In the genomic region with DNA sequence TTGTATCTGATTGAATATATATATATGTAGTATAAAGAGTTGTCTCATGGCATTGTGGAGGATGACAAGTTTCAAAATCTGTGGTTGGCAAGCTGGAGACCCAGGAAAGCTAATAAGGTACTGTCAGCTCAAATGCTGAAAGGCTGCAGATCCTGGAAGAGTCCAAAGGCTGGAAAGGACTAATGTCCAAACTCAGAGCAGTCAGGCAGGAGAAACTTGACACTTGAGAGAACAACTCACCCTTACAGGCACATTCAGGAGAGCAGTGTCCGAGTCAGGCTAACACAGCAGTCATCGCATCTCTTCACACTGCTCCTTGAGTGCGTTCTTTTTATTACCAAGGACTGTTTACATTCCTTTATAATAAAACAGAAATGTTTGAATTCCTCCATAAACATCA, we compare ENCODE assay signal across 19 mouse cellular contexts. TPM values are rescaled to one million over a fixed set of nuclear protein-coding genes. Genes with fewer than 3 reads are reported as not detected.
DNase-seq lines count a peak whose midpoint lies in the region; ATAC-seq and TF ChIP-seq lines count a peak whose summit lies in the region.
"Had no signal": no experiment of that assay in that cellular context is flagged by ENCODE, and none has a peak within 500 bp of the region (broad histone marks: within the 10 kb centered on the region; RNA-seq: fewer than 3 reads in every experiment).

No protein-coding gene starts in this region.

- peak overlapping the region; percentile 12; the same call in 1 of the 2 replicates for H3K27ac ChIP-seq in gastrocnemius, adult 2 months
- H3K27ac ChIP-seq in lung, embryonic 14.5 days (ENCODE audit: low read depth): no peak overlapping the region
- 0 out of 2 replicates have a peak overlapping the region, but pooled peaks have one; percentile 2 for H3K27ac ChIP-seq in forebrain, embryonic 15.5 days (replicated peaks)
- no peak overlapping the region for H3K27ac ChIP-seq in thymus, adult 2 months (ENCODE audit: control insufficient read depth, insufficient read depth, low read length)
- H3K27ac ChIP-seq: embryonic facial prominence, embryonic 12.5 days; hindbrain, embryonic 10.5 days; intestine, embryonic 15.5 days; layer of hippocampus, adult 2 months had no signal

- TF ChIP-seq POLR2A in thymus, adult 2 months (IDR thresholded peaks at IDR 0.05; ENCODE audit: control insufficient read depth, extremely low read depth, insufficient read depth, low read length, poor library complexity): no peak

- no peaks in the 10 kb centered on the region for H3K9me3 ChIP-seq in lung, embryonic 14.5 days (ENCODE audit: low read depth, low read length)
- no peaks in the 10 kb centered on the region for H3K9me3 ChIP-seq in forebrain, embryonic 15.5 days
- H3K9me3 ChIP-seq: embryonic facial prominence, embryonic 12.5 days; heart, embryonic 12.5 days; hindbrain, embryonic 10.5 days; intestine, embryonic 15.5 days had no signal

- no peak for DNase-seq in gastrocnemius, adult 2 months
- no peak for DNase-seq in gastrocnemius, postnatal 14 days
- peak; percentile 32 for DNase-seq in lung, embryonic 14.5 days
- no peak for DNase-seq in lung, postnatal 10 days
- peak; percentile 40 to 60 for DNase-seq in kidney, postnatal 36 days
- DNase-seq in thymus, adult 2 months: no peak
- DNase-seq: adrenal gland, postnatal 25 days; cerebellum, postnatal 14 days; heart, postnatal 10 days; lung, postnatal 4 days; right cerebral cortex, postnatal 25 days; spleen, adult 18-20 months had no signal

- ATAC-seq in lung, embryonic 14.5 days (ENCODE audit: insufficient read depth): 0 out of 2 replicates have a peak, but pooled peaks have one; percentile 10
- peak; percentile 35; the same call in 1 of the 2 replicates for ATAC-seq in forebrain, embryonic 15.5 days (replicated peaks)
- ATAC-seq: CD4-positive, CD25-positive, alpha-beta regulatory T cell, adult 4 months; intestine, embryonic 15.5 days had no signal

- WGBS in lung, embryonic 14.5 days: 11% methylated on average over 3 of the region's 3 CpGs
- WGBS in forebrain, embryonic 15.5 days: 38% methylated on average over 3 of the region's 3 CpGs
- WGBS in thymus, adult 2 months: over 99% methylated on average over 3 of the region's 3 CpGs

- no peak overlapping the region for H3K4me2 ChIP-seq in lung, embryonic 14.5 days
- no peak overlapping the region for H3K4me2 ChIP-seq in forebrain, embryonic 15.5 days (replicated peaks)
- H3K4me2 ChIP-seq: embryonic facial prominence, embryonic 12.5 days; heart, embryonic 12.5 days; intestine, embryonic 15.5 days had no signal

- H3K4me3 ChIP-seq in gastrocnemius, adult 2 months: no peak overlapping the region
- H3K4me3 ChIP-seq in lung, embryonic 14.5 days (ENCODE audit: low read depth, low read length): no peak overlapping the region
- no peak overlapping the region for H3K4me3 ChIP-seq in forebrain, embryonic 15.5 days
- no peak overlapping the region for H3K4me3 ChIP-seq in thymus, adult 2 months (ENCODE audit: control insufficient read depth, insufficient read depth, low read length)
- H3K4me3 ChIP-seq: embryonic facial prominence, embryonic 12.5 days; heart, embryonic 12.5 days; hindbrain, embryonic 10.5 days; intestine, embryonic 15.5 days; layer of hippocampus, adult 2 months had no signal

- intact Hi-C loops in gastrocnemius, adult 2 months (cut with DNase I): loop anchor here (5.0 kb wide), 1 partner anchor 45 kb away; no protein-coding TSS in a partner anchor
- intact Hi-C loops in gastrocnemius, postnatal 14 days (cut with DNase I; ENCODE audit: low total_unique reads): no loop called here

- no peaks in the 10 kb centered on the region for H3K27me3 ChIP-seq in lung, embryonic 14.5 days (ENCODE audit: insufficient read depth, low read length)
- no peaks in the 10 kb centered on the region for H3K27me3 ChIP-seq in forebrain, embryonic 15.5 days
- H3K27me3 ChIP-seq in thymus, adult 2 months (ENCODE audit: control insufficient read depth, insufficient read depth, low read length): peaks cover 2% of the 10 kb centered on the region; the same call in 1 of the 2 replicates
- H3K27me3 ChIP-seq: embryonic facial prominence, embryonic 12.5 days; heart, embryonic 12.5 days; intestine, embryonic 15.5 days had no signal

- no peaks in the 10 kb centered on the region for H3K36me3 ChIP-seq in lung, embryonic 14.5 days (ENCODE audit: insufficient read depth)
- no peaks in the 10 kb centered on the region for H3K36me3 ChIP-seq in forebrain, embryonic 15.5 days
- H3K36me3 ChIP-seq in thymus, adult 2 months (ENCODE audit: control insufficient read depth, insufficient read depth, low read length): no peaks in the 10 kb centered on the region
- H3K36me3 ChIP-seq: embryonic facial prominence, embryonic 12.5 days; heart, embryonic 12.5 days; hindbrain, embryonic 10.5 days; intestine, embryonic 15.5 days had no signal

- no peak for TF ChIP-seq CTCF in gastrocnemius, adult 2 months (IDR thresholded peaks at IDR 0.05)
- no peak for TF ChIP-seq CTCF in lung, embryonic 14.5 days (IDR thresholded peaks at IDR 0.05; ENCODE audit: low read depth)
- TF ChIP-seq CTCF in thymus, adult 2 months (IDR thresholded peaks at IDR 0.05; ENCODE audit: borderline replicate concordance, control insufficient read depth, extremely low read depth, insufficient read depth, low read length, poor library complexity): no peak

- no peak overlapping the region for H3K9ac ChIP-seq in lung, embryonic 14.5 days
- H3K9ac ChIP-seq in forebrain, embryonic 15.5 days (replicated peaks): no peak overlapping the region
- H3K9ac ChIP-seq: embryonic facial prominence, embryonic 12.5 days; heart, embryonic 12.5 days; intestine, embryonic 15.5 days had no signal

- peaks cover 20% of the 10 kb centered on the region; the same call in 1 of the 2 replicates for H3K4me1 ChIP-seq in lung, embryonic 14.5 days (ENCODE audit: insufficient read depth)
- peaks cover 22% of the 10 kb centered on the region for H3K4me1 ChIP-seq in forebrain, embryonic 15.5 days
- H3K4me1 ChIP-seq in thymus, adult 2 months (replicated peaks; ENCODE audit: control insufficient read depth, insufficient read depth, low read length): no peaks in the 10 kb centered on the region
- H3K4me1 ChIP-seq: hindbrain, embryonic 10.5 days; intestine, embryonic 15.5 days had no signal

RNA-seq across cellular contexts. Expression of gene Fam129a, which starts 56.2 kb away (rescaled TPM):
- total RNA-seq in gastrocnemius, adult 2 months (2021): 10 to 100 TPM in 1 of 2 experiments, 1 to 10 TPM in 1; 7.9 to 10.2 TPM
- total RNA-seq in gastrocnemius, postnatal 14 days (2021): 10 to 100 TPM; 25.0 to 29.4 TPM
- 4.4 and 4.6 TPM in 2 replicates for polyA plus RNA-seq in lung, embryonic 14.5 days (2014; fragmentation: Nextera tagmentation; extraction: Ambion mirVana)
- polyA plus RNA-seq in forebrain, embryonic 15.5 days (2015; fragmentation: Nextera tagmentation; extraction: Ambion mirVana): 0.41 and 2.2 TPM in 2 replicates
- 6.4 and 7.7 TPM in 2 replicates for polyA plus RNA-seq in thymus, adult 2 months (2012; rRNA removed)

Comparison
In these comparisons a context has a peak if more than half of its experiments do, and no peak if none do; other contexts are left out.
1. DNase-seq: peak in lung, embryonic 14.5 days (single experiment) and kidney, postnatal 36 days (2 of 2); none in gastrocnemius, adult 2 months (single experiment), gastrocnemius, postnatal 14 days (single experiment), lung, postnatal 10 days (single experiment) and thymus, adult 2 months (single experiment).
2. H3K27ac ChIP-seq: peak in gastrocnemius, adult 2 months (single experiment) and forebrain, embryonic 15.5 days (single experiment); none in lung, embryonic 14.5 days (single experiment) and thymus, adult 2 months (single experiment).